Mouse (Mus musculus): ENCODE measurements around the gene Defb13. TPM values are rescaled to one million over a fixed set of nuclear protein-coding genes. Genes with fewer than 3 reads are reported as not detected.
"Not testable (repeated sequence)": the region's sequence is repeated elsewhere in the genome, so short reads cannot be mapped to it uniquely, and the experiment has no call there.

Gene Defb13
- not detected in 2 replicates for total RNA-seq (2021)
- long read RNA-seq, experiment 1, result 0 reads
- long read RNA-seq, experiment 2, result 0 reads

- no peak for DNase-seq
Observed at GRCm38 (mm10) chr8:21946462-21946861, at the start of gene Defb13. TSS of gene Defb13 (plus strand) at chr8:21946762.

- not testable (repeated sequence) for DNase-seq
Observed at GRCm38 (mm10) chr8:21906290-21906689, 40.3 kb upstream of the Defb13 start, which contains the start of gene Defb11. TSS of gene Defb11 (minus strand) at chr8:21906412.

DNA sequence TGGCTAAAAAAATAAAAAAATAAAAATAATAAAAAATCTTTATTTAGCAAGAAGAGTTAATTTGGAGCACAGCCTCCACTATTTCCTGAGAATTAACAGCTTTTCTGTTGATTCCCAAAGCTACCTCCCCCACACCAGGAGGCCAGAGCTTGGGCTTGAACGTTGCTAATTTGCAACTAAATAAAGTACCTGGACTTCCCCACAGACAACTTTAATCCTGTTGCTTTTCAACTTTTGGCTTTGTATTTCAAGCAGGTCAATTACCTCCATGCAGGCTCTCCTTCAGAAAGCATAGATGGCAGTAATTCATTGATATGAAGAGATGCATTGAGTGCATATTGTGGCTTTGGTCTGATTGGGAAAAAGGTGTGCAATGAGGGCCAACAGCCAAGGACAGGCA is 34.6 kb upstream of the Defb13 start:
- no peak for DNase-seq

GRCm38 (mm10) chr8:21912554-21912953 is 34.0 kb upstream of the Defb13 start:
- no peak for DNase-seq

- no peak for DNase-seq
Observed at GRCm38 (mm10) chr8:21915625-21916024, 30.9 kb upstream of the Defb13 start.

GRCm38 (mm10) chr8:21930754-21931153 is 15.8 kb upstream of the Defb13 start:
- not testable (repeated sequence) for DNase-seq

- DNase-seq, result no peak
Observed at GRCm38 (mm10) chr8:21932610-21933009, 14.0 kb upstream of the Defb13 start, which contains the start of gene Defb15. TSS of gene Defb15 (minus strand) at chr8:21932710.

GRCm38 (mm10) chr8:21938052-21938451 is 8.5 kb upstream of the Defb13 start, which contains the start of gene Defb35:
TSS of gene Defb35 (plus strand) at chr8:21938352.
- not testable (repeated sequence) for DNase-seq

DNA sequence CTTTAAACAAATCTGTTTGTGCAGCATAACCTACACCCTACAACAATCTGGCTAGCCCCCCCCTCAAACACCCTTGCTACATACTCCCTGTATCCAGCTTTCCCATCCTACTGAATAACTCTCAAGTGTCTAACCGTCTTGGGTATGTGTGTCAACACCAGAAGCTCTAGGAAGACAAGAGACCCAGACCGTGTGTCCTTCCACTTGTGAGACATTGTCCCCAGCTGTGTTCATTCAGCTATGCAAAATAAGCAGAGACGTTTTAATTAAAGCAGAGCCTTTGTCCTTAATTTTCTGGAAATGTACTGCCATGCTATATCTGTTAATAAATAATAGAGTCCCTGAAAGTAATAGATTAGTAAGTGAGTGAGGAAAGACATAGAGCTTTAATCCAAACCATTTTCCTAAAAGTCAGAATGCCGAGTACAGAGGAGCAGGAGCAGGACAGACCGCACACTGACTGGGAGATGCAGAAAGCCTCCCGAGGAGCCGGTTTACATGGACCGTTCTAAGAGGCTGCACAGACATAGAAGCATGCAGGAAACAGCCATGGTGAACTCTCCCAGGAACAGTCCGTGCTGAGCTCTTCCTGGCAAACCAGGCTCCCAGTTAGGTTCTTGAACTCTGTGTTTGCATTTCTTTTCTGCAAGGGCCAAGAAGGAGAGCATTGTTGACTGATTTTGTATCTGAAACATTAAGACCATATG is 902 bp downstream of the Defb13 start:
- no peak for DNase-seq

GRCm38 (mm10) chr8:21955321-21955720 is 8.8 kb downstream of the Defb13 start:
- peak; percentile 64 for DNase-seq

DNA sequence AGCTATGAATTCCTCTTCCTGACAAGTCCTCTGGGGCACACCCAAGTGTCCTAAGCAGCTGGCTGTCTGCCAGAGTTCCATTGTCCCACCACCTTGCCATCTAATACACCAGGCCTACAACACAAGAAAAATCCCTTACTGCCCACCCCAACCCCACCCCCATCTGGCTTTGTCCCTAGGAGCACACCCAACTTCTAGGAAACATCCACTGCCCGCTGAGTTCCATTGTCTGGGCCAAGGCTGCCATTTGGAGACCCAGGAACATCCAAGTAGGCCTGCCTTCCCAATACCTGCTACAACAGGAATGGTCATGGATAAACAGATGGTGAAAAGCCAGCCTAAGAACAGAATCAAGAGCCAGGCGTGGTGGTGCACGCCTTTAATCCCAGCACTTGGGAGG is 9.8 kb downstream of the Defb13 start:
- DNase-seq, result no peak

GRCm38 (mm10) chr8:21958414-21958813 is 11.9 kb downstream of the Defb13 start, which contains the start of gene Fam90a1a:
TSS of gene Fam90a1a (plus strand) at chr8:21958714.
- no peak for DNase-seq

DNA sequence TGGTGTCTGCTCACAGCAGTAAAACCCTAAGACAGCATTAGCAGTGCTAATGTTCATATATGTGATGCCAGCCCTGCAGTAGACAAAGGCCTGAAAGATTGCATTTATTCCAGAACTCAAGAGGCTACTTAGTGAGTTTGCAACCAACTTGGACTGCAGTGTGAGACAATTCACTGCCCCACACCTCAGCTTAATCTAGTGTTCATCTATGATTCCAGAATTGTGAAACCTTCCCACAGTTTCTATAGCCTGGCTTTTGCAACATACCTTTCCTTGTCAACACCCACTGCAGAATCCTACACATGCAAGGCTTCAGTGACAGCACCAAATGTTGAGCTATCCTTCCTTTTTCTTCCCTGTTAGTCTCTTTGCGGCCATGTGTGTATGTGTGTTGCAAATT is 20.1 kb downstream of the Defb13 start:
- no peak for DNase-seq

GRCm38 (mm10) chr8:21969475-21969874 is 22.9 kb downstream of the Defb13 start, which contains the start of gene Ccdc70:
TSS of gene Ccdc70 (plus strand) at chr8:21969775.
- no peak for DNase-seq

GRCm38 (mm10) chr8:21978193-21978592 is 31.6 kb downstream of the Defb13 start:
- DNase-seq, result no peak

- DNase-seq, result peak; percentile 12
Observed at GRCm38 (mm10) chr8:21981664-21982337, 35.2 kb downstream of the Defb13 start.

- peak; percentile 76 for DNase-seq
Observed at GRCm38 (mm10) chr8:21992184-21992583, 45.6 kb downstream of the Defb13 start.

DNA sequence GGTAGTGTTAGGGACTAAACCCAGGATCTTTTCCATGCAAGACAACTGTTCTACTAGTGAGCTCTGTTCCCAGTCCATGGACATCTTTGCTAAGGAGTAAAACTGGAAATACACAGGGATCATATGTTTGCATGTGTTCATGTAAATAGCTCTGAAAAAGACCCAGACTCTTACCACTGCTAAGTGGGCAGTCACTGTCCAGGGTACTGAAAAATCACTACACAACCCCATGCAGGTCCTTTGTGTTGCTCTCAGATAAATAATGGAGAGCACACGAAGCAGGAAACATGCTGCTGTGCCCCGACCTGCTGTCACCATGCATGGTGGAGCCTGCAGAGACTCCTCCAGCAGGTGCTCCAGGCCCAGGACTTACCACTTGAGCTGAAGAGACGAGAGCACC is 48.6 kb downstream of the Defb13 start:
- DNase-seq, result no peak

Other genes with a start within 250 kb of the Defb13 start
- not detected in 2 replicates for gene AY761184, start 243.1 kb upstream of the Defb13 start, total RNA-seq (2021)
- not detected in 2 replicates for gene Defa24, start 212.3 kb upstream of the Defb13 start, total RNA-seq (2021)
- gene Defb50, start 123.2 kb upstream of the Defb13 start, total RNA-seq (2021), result not detected in 2 replicates
- gene Defb2, start 106.8 kb upstream of the Defb13 start, total RNA-seq (2021), result not detected in 2 replicates
- not detected in 2 replicates for gene Defb10, start 87.9 kb upstream of the Defb13 start, total RNA-seq (2021)
- gene Defb9, start 61.3 kb upstream of the Defb13 start, total RNA-seq (2021), result not detected in 2 replicates
- not detected in 2 replicates for gene Defb11, start 40.4 kb upstream of the Defb13 start, total RNA-seq (2021)
- gene Defb15, start 14.1 kb upstream of the Defb13 start, total RNA-seq (2021), result not detected in 2 replicates
- not detected in 2 replicates for gene Defb35, start 8.4 kb upstream of the Defb13 start, total RNA-seq (2021)
- not detected in 2 replicates for gene Fam90a1a, start 12.0 kb downstream of the Defb13 start, total RNA-seq (2021)
- gene Ccdc70, start 23.0 kb downstream of the Defb13 start, total RNA-seq (2021), result not detected in 2 replicates
- gene Atp7b, start 113.5 kb downstream of the Defb13 start, total RNA-seq (2021), result 2.2 and 3.0 TPM in 2 replicates
- 34.3 and 34.6 TPM in 2 replicates for gene Alg11, start 114.0 kb downstream of the Defb13 start, total RNA-seq (2021)
- 1.9 and 2.1 TPM in 2 replicates for gene Nek5, start 178.3 kb downstream of the Defb13 start, total RNA-seq (2021)
- gene Nek3, start 219.7 kb downstream of the Defb13 start, total RNA-seq (2021), result 3.9 and 5.2 TPM in 2 replicates
- 13.2 and 13.3 TPM in 2 replicates for gene Ckap2, start 239.1 kb downstream of the Defb13 start, total RNA-seq (2021)
- 31.0 and 34.5 TPM in 2 replicates for gene Vps36, start 246.0 kb downstream of the Defb13 start, total RNA-seq (2021)

Data from adrenal gland, postnatal 14 days (tissue).